Mouse (Mus musculus) gastrocnemius, adult 18-20 months (tissue): Measurements from ENCODE around the gene Lrch3. TPM values are rescaled to one million over a fixed set of nuclear protein-coding genes. Genes with fewer than 3 reads are reported as not detected.

Experiments used
- DNase-seq: peaks from one replicate; pipeline ENCODE4 v3.0.0; 2021; ENCODE audit warnings: low spot score
- total RNA-seq, 2 experiments: library from RNA; stranded (reverse); gene quantifications; 2 replicates each; pipeline ENCODE4 v1.2.3; 2021

The Lrch3 gene
- total RNA-seq, 2 experiments from 2014 or later: 13.2 to 14.5 TPM

- no peak for DNase-seq
Observed at GRCm38 (mm10) chr16:32981405-32981804, 67.5 kb downstream of the Lrch3 start.

GRCm38 (mm10) chr16:32984631-32985030, 70.7 kb downstream of the Lrch3 start:
- no peak for DNase-seq

GRCm38 (mm10) chr16:32992158-32992557, 78.3 kb downstream of the Lrch3 start:
- DNase-seq: no peak

- DNase-seq: no peak
Observed at GRCm38 (mm10) chr16:33005216-33005615, 91.3 kb downstream of the Lrch3 start.

GRCm38 (mm10) chr16:33006888-33007287, 93.0 kb downstream of the Lrch3 start:
- DNase-seq: no peak

- no peak for DNase-seq
Observed at GRCm38 (mm10) chr16:33007436-33007835, 93.5 kb downstream of the Lrch3 start.

DNA sequence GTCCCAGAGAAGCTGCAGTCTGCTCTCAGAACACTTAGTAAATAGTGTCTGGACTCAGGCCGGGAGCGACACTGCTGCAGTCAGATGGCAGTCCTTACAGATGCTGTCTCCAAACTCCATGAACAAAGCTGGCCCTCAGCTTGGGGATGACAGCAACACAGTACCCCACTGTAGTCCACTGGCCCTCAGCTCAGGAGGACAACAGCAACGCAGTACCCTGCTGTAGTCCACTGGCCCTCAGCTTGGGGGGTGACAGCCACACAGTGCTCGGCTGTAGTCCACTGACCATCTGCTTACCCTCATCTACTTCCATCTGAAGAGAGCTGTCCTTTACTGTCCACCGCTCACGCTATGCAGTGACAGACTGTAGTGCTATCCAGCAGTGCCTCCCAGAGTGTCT, 96.3 kb downstream of the Lrch3 start:
- no peak for DNase-seq

DNA sequence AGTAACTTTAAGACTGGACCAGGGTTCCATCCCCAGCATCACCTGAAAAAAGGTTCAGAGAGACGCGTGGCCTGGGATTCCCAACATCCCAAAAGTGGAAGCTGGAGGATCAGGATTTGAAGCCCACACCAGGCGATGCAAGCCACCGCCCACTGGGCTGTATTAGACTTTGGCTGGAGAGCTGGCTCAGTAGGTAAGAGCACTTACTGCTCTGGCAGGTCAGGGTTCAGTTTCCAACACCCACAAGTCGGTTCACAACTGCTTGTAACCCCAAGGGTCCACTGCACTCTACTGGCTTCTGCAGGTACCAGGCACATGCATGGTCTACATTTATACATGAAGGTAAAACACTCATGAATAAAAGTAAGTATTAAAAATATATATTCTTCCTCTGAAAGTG, 99.9 kb downstream of the Lrch3 start:
- DNase-seq: no peak

DNA sequence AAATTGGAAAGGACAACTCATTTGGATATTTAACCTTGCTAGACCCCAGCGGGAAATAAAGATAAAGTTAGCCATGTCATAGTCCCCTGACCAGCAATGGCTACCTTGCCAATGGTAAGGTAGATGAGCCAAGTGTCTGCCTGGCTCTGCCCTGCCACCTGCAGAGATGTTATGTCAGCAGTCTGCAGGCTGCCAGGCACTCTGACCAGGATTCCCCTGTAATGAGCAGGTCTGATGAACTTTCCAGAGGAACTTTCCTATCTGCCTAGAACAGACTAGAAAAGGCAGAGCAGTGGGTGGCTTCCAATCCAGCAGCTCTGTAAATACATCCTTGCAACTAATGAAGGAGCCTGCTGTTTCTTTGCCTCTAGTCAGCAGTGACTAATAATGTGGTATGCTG, 101.0 kb downstream of the Lrch3 start:
- DNase-seq: peak; percentile 24

- DNase-seq: no peak
Observed at GRCm38 (mm10) chr16:33015396-33015907, 101.6 kb downstream of the Lrch3 start.

DNA sequence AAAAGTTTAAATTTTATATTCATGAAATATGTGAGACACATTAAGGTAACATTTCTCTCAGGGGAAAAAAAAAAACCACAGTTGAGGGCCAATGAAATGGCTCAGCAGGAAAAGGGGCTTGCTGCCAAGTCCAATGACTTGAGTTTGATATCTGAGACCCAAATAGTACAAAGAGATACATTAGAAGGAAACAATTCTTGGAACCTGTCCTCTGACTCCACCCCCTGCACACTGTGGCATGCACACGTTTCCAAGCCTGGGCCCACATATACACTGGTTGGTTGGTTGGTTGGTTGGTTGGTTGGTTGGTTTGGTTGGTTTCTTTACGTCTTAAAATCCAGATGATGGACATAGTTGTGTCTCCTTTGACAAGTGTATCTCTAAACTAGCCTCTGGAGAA, 102.1 kb downstream of the Lrch3 start:
- no peak for DNase-seq

DNA sequence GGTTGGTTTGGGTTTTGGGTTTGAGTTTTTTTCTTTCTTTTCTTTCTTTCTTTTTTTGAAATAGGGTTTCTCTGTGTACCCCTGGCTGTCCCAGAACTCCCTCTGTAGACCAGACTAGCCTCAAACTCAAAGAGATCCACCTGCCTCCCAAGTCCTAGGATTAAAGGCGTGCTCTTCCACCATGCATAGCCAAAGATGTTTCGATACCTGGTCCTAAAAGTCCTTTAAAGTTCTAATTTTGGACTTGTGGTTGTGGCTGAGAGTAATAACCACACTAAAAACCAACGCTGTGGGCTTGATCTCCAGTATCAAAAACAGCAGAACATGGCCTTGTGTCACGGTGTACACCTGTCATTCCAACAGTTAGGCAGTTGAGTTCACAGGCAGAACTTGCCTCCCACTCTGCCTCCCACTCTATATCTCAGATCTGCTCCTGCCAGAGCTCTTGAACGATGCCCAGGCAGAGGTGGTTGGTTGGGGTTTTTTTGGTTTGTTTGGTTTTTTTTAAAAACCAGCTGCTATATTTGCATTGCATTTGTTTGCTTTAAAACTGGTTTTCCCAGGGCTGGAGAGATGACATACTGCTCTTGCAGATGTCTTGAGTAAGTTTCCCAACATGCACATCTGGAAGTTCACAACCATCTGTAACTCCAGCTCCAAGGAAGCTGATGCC, 103.9 kb downstream of the Lrch3 start:
- DNase-seq: no peak

GRCm38 (mm10) chr16:33019117-33019770, 105.3 kb downstream of the Lrch3 start:
- DNase-seq: peak; percentile 46

DNA sequence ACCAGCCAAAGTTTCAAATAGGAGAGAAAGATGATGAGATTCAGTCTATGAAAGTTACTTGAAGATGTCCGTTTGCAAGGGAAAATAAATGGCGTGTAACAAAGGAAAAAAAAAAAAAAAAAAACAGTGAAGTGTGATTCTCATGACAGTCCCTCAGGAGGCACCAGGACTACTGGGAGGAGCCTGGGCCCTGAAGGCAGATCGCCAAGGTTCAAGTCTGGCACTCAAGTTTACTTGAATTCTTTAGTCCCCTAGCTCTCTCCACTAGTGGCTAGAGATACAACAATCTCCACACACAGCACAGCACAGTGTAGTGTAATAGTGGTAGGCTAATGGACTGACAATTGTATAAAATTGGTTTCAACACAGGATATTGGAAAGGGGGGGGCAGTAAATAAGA, 107.5 kb downstream of the Lrch3 start:
- DNase-seq: no peak

GRCm38 (mm10) chr16:33023750-33024149, 109.8 kb downstream of the Lrch3 start:
- peak; percentile 90 for DNase-seq

DNA sequence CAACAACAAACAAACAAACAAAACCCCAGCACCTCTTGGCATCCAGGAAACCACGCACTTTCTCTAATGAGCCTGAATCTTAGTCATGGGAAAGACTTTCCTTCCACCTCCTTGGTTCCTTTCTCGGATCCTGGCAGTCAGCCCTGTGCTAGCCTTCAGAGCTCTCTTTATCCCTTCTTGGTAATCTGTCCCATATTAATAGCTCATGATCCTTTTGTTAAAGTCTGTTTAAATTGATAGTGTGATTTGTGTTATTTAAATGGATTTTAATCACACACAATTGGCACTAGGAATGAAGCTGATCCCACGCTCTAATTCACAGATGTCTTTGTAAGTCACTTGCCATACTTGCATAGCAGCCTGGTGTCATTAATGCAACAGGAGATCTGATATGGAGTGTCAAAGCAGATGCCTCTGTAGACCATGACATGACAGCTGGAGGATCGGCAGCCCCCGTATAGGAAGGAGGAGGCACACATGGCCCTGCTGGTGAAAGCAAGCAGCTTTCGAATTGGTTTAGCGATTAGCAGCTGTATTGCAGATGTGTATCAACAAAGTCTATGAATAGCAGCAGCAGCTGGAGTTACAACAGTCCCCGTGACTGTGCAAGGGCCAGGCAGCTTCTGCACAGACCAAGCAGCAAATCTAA, 110.7 kb downstream of the Lrch3 start:
- no peak for DNase-seq

DNA sequence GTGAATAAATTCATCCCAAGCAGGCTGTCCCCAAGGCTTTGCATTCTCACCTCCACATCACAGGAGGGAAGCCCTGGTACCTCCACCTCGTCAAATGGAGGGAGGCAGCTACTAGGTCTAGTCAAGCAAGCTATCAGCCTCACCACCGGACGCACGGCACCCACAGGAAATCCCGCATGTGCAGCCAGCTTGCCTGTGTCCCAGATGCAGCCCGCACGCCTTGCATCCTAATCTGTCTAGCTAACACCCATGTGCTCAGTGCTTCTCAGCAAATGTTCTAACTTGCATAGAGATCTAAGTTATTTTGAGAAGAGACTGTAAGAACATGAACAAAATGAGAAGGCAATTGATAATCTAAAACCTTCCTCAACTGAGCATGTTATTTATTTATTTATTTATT, 112.5 kb downstream of the Lrch3 start:
- no peak for DNase-seq

GRCm38 (mm10) chr16:33036006-33036405, 122.1 kb downstream of the Lrch3 start:
- no peak for DNase-seq

- no peak for DNase-seq
Observed at GRCm38 (mm10) chr16:33042682-33043081, 128.8 kb downstream of the Lrch3 start.

DNA sequence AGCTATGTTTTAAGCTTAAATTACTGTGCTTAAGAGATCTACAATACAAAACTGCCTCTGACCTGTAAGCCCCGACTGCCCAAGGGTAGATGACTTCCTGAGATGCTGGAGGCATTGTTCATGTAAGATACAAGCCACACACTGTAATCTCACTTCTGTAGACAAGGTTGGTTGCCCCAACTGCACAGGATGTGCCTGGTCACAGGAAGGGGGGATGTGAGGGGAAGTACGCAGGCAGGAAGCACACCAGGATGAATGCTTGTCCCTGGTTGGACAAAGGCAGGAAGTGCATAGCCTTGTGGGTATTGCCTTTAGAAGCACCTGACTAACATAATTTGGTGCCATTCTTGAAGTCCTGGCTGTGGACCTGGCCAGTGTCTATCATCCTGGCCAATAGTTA, 129.4 kb downstream of the Lrch3 start:
- no peak for DNase-seq

DNA sequence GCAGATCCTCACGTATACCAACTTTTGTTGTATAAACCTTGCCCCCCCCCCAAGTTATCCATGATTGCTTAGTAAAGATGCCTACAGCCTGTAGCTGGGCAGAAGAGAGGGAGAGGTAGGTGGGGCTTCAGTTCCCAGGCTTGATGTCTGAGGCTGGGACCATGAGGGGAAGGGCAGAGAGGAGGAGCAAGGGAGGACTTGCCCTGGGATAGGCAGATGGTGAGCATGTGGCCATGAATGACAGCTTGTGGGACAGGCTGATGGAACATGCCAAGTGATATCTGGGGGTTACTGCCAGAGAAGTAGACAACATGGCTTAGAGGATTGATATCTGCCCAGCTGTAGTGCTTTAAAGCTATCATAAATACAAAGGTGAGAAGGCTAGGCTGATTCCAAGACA, 134.1 kb downstream of the Lrch3 start:
- DNase-seq: no peak

GRCm38 (mm10) chr16:33048686-33049085, 134.8 kb downstream of the Lrch3 start:
- DNase-seq: no peak

DNA sequence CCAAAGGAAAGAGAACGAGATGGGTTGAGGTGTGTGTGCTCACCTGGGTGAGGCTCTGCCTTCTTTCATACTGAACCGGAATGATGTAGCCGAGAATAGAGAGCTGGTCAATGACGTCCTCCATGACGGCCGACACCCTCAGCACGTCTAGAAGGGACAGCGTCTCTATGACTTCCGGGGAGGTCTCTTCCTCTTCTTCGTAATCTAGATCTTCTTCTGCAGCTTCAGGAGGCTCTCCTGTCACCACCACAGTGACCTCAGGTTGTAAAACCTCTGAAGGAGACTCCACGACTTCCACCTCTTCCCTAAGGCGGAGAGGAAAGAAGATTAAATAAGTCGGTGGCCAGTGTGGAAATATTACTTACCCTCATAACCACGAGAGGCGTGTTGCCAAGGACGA, 135.9 kb downstream of the Lrch3 start:
- DNase-seq: no peak
